Mouse (Mus musculus) kidney, embryonic 16.5 days (tissue): Measurements from ENCODE around the gene Foxo3. TPM values are rescaled to one million over a fixed set of nuclear protein-coding genes. Genes with fewer than 3 reads are reported as not detected.

Experiments used
- ATAC-seq: fragments of 200-750 bp; cut with Nextera tagmentation; 2 replicates; pipeline ENCODE4 v1.8.0; 2017; ENCODE audit warnings: moderate TSS enrichment; ENCODE audit not compliant: low FRiP score, low TSS enrichment
- H3K27ac ChIP-seq: fragments of 300-500 bp; sonication (generic); 2 replicates; pipeline ENCODE4 v1.5.1; 2014; ENCODE audit warnings: low read length
- H3K27me3 ChIP-seq: fragments of 300-500 bp; sonication (generic); 2 replicates; pipeline ENCODE4 v1.6.1; 2014; ENCODE audit warnings: low read length, control low read depth, mixed read lengths; ENCODE audit not compliant: insufficient read depth
- H3K36me3 ChIP-seq: fragments of 300-500 bp; sonication (generic); 2 replicates; pipeline ENCODE4 v1.6.1; 2014; ENCODE audit warnings: low read length, control low read depth, mixed read lengths; ENCODE audit not compliant: insufficient read depth
- H3K4me1 ChIP-seq: fragments of 300-500 bp; sonication (generic); 2 replicates; pipeline ENCODE4 v1.6.1; 2014; ENCODE audit warnings: low read length, control low read depth, mixed read lengths; ENCODE audit not compliant: insufficient read depth
- H3K4me2 ChIP-seq: fragments of 300-500 bp; sonication (generic); replicated peaks from 2 replicates; pipeline ENCODE4 v1.6.1; 2014; ENCODE audit warnings: low read depth, low read length
- H3K4me3 ChIP-seq: fragments of 300-500 bp; sonication (generic); 2 replicates; pipeline ENCODE4 v1.5.1; 2014; ENCODE audit warnings: mild to moderate bottlenecking, low read length
- H3K9ac ChIP-seq: fragments of 300-500 bp; sonication (generic); replicated peaks from 2 replicates; pipeline ENCODE4 v1.6.1; 2014; ENCODE audit warnings: low read length
- H3K9me3 ChIP-seq: fragments of 300-500 bp; sonication (generic); 2 replicates; pipeline ENCODE4 v1.6.1; 2016; ENCODE audit warnings: low read length, control low read depth
- WGBS: fragments of 180-500 bp; shearing (Covaris S2); extraction: QIAGEN DNeasy Blood & Tissue Kit; methylation state at CpG from one replicate; pipeline ENCODE4 v1.1.7; 2014; 5-methylcytosine and 5-hydroxymethylcytosine counted together
- polyA plus RNA-seq: library from polyadenylated mRNA; unstranded; fragments of >200 nt; fragmentation: Nextera tagmentation; extraction: Ambion mirVana; gene quantifications from 2 replicates; pipeline ENCODE4 v1.2.1, GENCODE M21; 2015

The Foxo3 gene
- polyA plus RNA-seq, 1 experiment from 2014 or later: 5.9 TPM

GRCm38 (mm10) chr10:42299426-42299825 lies 22.9 kb upstream of the Foxo3 start:
- no peaks in the 10 kb centered on the region for H3K4me1 ChIP-seq
- no peaks in the 10 kb centered on the region for H3K9me3 ChIP-seq
- H3K9ac ChIP-seq: no peak overlapping the region
- WGBS: 73% methylated on average over 6 of the region's 6 CpGs
- no peaks in the 10 kb centered on the region for H3K36me3 ChIP-seq
- no peak overlapping the region for H3K4me2 ChIP-seq
- no peak for ATAC-seq
- no peaks in the 10 kb centered on the region for H3K27me3 ChIP-seq
- H3K4me3 ChIP-seq: no peak overlapping the region
- no peak overlapping the region for H3K27ac ChIP-seq

GRCm38 (mm10) chr10:42297954-42298353 lies 21.4 kb upstream of the Foxo3 start:
- Histone ChIP-seq H3K9me3 (no peaks in the 10 kb centered on the region), H3K4me2 (no peak overlapping the region), H3K4me1 (no peaks in the 10 kb centered on the region), H3K27ac (no peak overlapping the region), H3K9ac (no peak overlapping the region), H3K36me3 (no peaks in the 10 kb centered on the region), H3K4me3 (no peak overlapping the region), H3K27me3 (no peaks in the 10 kb centered on the region)
- no peak for ATAC-seq
- WGBS: 97% methylated on average over 1 of the region's 1 CpGs

- no peak overlapping the region for H3K4me2 ChIP-seq
- H3K36me3 ChIP-seq: no peaks in the 10 kb centered on the region
- H3K27me3 ChIP-seq: no peaks in the 10 kb centered on the region
- ATAC-seq: no peak
- no peak overlapping the region for H3K27ac ChIP-seq
- no peaks in the 10 kb centered on the region for H3K4me1 ChIP-seq
- no peak overlapping the region for H3K9ac ChIP-seq
- WGBS: 84% methylated on average over 2 of the region's 2 CpGs
- H3K9me3 ChIP-seq: no peaks in the 10 kb centered on the region
- no peak overlapping the region for H3K4me3 ChIP-seq
These were observed 20.6 kb upstream of the Foxo3 start for GRCm38 (mm10) chr10:42297109-42297508.

GRCm38 (mm10) chr10:42296559-42296958 lies 20.0 kb upstream of the Foxo3 start:
- 61% methylated on average over 4 of the region's 4 CpGs for WGBS
- Histone ChIP-seq H3K4me3 (no peak overlapping the region), H3K4me2 (no peak overlapping the region), H3K9me3 (no peaks in the 10 kb centered on the region), H3K9ac (no peak overlapping the region), H3K27me3 (no peaks in the 10 kb centered on the region), H3K4me1 (no peaks in the 10 kb centered on the region), H3K36me3 (no peaks in the 10 kb centered on the region), H3K27ac (no peak overlapping the region)
- ATAC-seq: no peak

GRCm38 (mm10) chr10:42295028-42295427 lies 18.5 kb upstream of the Foxo3 start:
- Histone ChIP-seq H3K27ac (no peak overlapping the region), H3K4me1 (no peaks in the 10 kb centered on the region), H3K36me3 (no peaks in the 10 kb centered on the region), H3K4me3 (no peak overlapping the region), H3K9ac (no peak overlapping the region), H3K27me3 (no peaks in the 10 kb centered on the region), H3K9me3 (no peaks in the 10 kb centered on the region), H3K4me2 (no peak overlapping the region)
- ATAC-seq: no peak
- WGBS: 0% methylated on average over 1 of the region's 1 CpGs

GRCm38 (mm10) chr10:42294392-42294791 lies 17.8 kb upstream of the Foxo3 start:
- Histone ChIP-seq H3K27ac (no peak overlapping the region), H3K4me3 (no peak overlapping the region), H3K27me3 (no peaks in the 10 kb centered on the region), H3K4me2 (no peak overlapping the region), H3K36me3 (no peaks in the 10 kb centered on the region), H3K9me3 (no peaks in the 10 kb centered on the region), H3K9ac (no peak overlapping the region), H3K4me1 (no peaks in the 10 kb centered on the region)
- no peak for ATAC-seq
- WGBS: 71% methylated on average over 2 of the region's 2 CpGs

GRCm38 (mm10) chr10:42293877-42294276 lies 17.3 kb upstream of the Foxo3 start:
- Histone ChIP-seq H3K27me3 (no peaks in the 10 kb centered on the region), H3K9ac (no peak overlapping the region), H3K4me1 (no peaks in the 10 kb centered on the region), H3K4me2 (no peak overlapping the region), H3K27ac (no peak overlapping the region), H3K9me3 (no peaks in the 10 kb centered on the region), H3K4me3 (no peak overlapping the region), H3K36me3 (no peaks in the 10 kb centered on the region)
- ATAC-seq: no peak
- 27% methylated on average over 4 of the region's 4 CpGs for WGBS

GRCm38 (mm10) chr10:42291360-42291759 lies 14.8 kb upstream of the Foxo3 start:
- no peak overlapping the region for H3K27ac ChIP-seq
- no peaks in the 10 kb centered on the region for H3K4me1 ChIP-seq
- WGBS: 71% methylated on average over 5 of the region's 5 CpGs
- no peaks in the 10 kb centered on the region for H3K36me3 ChIP-seq
- H3K9me3 ChIP-seq: peaks cover 5% of the 10 kb centered on the region; the same call in 1 of the 2 replicates
- no peak overlapping the region for H3K4me2 ChIP-seq
- H3K9ac ChIP-seq: no peak overlapping the region
- ATAC-seq: no peak
- H3K27me3 ChIP-seq: no peaks in the 10 kb centered on the region
- H3K4me3 ChIP-seq: no peak overlapping the region

- peaks cover 19% of the 10 kb centered on the region for H3K9me3 ChIP-seq
- H3K9ac ChIP-seq: no peak overlapping the region
- no peaks in the 10 kb centered on the region for H3K4me1 ChIP-seq
- ATAC-seq: no peak
- no peak overlapping the region for H3K27ac ChIP-seq
- WGBS: 62% methylated on average over 1 of the region's 1 CpGs
- no peak overlapping the region for H3K4me2 ChIP-seq
- no peaks in the 10 kb centered on the region for H3K27me3 ChIP-seq
- no peak overlapping the region for H3K4me3 ChIP-seq
- H3K36me3 ChIP-seq: no peaks in the 10 kb centered on the region
These were observed 11.1 kb upstream of the Foxo3 start for GRCm38 (mm10) chr10:42287666-42288065.

GRCm38 (mm10) chr10:42278307-42278850 lies 1.8 kb upstream of the Foxo3 start:
- peak overlapping the region; percentile 100 for H3K27ac ChIP-seq
- under 1% methylated on average over 38 of the region's 38 CpGs for WGBS
- H3K4me3 ChIP-seq: peak overlapping the region; percentile 92
- H3K4me2 ChIP-seq: peak overlapping the region; percentile 98
- H3K27me3 ChIP-seq: no peaks in the 10 kb centered on the region
- peaks cover 25% of the 10 kb centered on the region for H3K4me1 ChIP-seq
- H3K9ac ChIP-seq: peak overlapping the region; percentile 81
- H3K9me3 ChIP-seq: no peaks in the 10 kb centered on the region
- H3K36me3 ChIP-seq: no peaks in the 10 kb centered on the region
- no peak for ATAC-seq
